Mouse (Mus musculus) left cerebral cortex, adult 9 months (tissue): Measurements from ENCODE around the gene Phldb2.

ENCODE experiments used
- DNase-seq, 2 experiments: peaks; one replicate each; pipeline ENCODE4 v3.0.0; 2022; ENCODE audit warnings: low spot score in 2 of 2

The Phldb2 gene

DNA sequence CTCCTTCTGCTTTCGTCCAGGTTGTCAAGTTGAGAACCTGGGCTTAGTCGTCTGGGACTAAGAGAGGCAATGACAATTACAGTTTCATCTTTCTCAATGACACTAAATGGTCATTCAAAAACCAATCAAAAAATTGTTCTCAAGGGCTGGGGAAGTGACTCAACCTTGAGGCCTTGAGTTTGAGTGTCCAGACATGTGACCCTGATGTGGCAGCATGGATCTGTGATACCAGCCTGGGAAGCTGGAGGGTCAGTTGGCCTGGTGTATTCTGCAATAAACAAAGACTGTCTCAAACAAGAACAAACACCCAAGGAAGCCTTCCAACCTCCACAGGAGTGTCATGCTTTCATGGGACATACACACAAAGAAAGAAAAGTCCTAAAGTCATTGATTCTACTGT, 160.6 kb downstream of the Phldb2 start:
- DNase-seq: no peak

DNA sequence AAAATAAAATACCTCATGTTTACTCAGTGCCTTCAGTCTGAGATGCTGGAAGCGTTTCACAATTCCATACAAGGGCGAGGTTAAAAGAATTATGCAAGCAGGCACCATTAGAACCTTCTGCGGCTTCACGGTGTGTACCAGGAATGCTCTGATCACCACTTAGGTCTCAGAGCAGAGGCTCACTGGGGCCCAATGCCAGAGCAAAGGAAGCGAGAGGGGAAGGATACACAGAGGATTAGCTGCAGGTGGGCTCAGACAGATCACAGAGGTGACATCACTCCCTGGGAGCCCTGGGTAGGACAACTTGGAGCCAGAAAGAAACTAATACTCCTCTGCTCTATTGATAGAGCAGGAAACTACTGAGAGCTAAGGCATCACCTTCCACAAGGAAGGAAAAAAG, 162.1 kb downstream of the Phldb2 start:
- DNase-seq: no peak

GRCm38 (mm10) chr16:45789311-45789710, 164.1 kb downstream of the Phldb2 start:
- no peak for DNase-seq

GRCm38 (mm10) chr16:45787650-45788049, 165.7 kb downstream of the Phldb2 start:
- no peak for DNase-seq

- no peak for DNase-seq
Observed at GRCm38 (mm10) chr16:45786639-45787038, 166.8 kb downstream of the Phldb2 start.

- DNase-seq: no peak
Observed at GRCm38 (mm10) chr16:45780001-45780400, 173.4 kb downstream of the Phldb2 start.

- no peak for DNase-seq
Observed at GRCm38 (mm10) chr16:45774813-45775212, 178.6 kb downstream of the Phldb2 start.

- DNase-seq: no peak
Observed at GRCm38 (mm10) chr16:45770914-45771313, 182.5 kb downstream of the Phldb2 start.

DNA sequence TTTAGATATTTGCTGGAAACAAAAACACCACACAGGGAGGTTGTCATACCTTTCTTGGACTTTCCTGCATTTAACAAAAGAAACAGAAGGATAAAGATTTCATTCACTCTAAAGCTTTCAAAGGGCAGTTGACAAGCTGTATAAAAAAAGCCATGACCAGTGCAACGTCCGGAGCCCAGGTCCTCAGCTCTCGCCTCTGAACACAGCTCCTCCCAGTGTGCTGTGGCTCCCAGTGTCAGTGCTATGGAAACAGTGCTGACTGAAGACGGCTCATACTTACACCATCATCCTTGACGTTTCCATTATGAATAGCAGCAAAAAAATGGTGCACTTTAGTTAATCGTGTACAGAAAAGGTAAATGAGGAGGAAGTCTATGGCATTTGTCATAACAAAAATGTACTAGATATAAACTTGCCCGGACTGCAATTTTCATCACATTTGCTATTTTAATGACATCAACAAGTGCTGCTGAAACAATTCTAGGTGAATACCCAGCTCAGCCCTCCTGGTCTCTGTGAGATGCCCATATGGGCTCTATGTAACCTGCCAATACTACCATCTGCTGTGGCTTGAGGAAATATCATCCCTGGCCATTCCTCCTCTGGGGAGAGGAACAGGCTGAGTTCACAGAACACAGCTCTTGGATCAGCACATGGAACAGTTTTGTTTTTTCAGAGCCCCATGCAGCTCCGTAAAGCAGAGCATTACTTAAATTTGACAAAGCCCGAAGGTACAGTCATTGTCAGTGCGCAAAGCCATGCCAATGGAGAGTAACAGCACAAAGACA, 185.4 kb downstream of the Phldb2 start:
- DNase-seq: no peak

DNA sequence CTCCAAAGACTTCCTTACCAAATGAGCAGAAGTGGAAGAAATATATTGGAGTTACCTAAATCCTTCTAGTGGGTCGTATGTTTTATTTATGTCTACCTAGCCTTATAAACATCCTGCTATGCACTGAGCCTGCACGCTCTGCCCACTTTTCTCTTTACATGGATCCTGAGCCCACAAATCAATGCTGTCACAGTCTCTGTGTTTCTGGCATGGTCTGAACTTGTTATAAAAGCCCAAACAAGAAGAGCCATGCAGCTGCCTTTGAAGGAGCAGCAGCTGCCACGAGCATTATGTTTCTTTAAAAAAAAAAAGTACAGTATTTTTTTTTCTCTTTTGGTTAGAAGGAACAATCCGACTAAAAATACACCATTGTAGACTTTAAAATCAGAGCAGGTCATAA, 186.0 kb downstream of the Phldb2 start:
- DNase-seq: no peak

DNA sequence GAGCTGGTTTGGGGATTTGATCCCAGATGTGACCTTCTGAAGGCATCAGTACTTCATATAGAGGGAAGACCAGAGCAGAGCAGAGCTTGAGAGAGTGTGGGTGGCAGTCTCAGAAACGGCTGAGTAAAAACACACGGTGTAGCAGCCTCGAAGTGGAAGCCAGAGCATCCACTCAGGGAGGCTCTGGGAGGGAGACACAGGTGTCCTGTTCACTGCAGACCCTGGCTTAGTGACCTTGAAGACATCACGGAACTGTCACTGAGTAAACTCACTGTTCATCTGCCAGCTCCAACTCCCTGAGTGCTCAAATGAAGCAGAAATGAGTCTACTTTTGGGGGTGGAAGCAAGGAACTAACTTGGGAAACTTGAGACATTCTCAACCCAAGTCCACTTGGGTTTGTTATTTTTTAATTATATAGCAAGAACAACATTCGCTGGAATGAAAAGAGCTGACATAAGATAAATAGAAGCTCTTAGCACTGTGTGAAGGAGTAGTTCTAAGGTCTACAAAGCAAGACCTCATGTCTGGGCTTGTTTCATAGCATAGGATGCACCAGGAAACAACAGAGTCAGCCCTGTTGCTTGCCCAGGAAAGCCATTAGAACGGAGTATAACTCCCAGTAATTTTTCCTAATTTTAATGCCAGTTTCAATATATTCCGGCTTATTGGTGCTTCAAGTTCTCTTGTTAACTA, 187.4 kb downstream of the Phldb2 start:
- no peak for DNase-seq

- DNase-seq: no peak
Observed at GRCm38 (mm10) chr16:45765102-45765501, 188.3 kb downstream of the Phldb2 start.

DNA sequence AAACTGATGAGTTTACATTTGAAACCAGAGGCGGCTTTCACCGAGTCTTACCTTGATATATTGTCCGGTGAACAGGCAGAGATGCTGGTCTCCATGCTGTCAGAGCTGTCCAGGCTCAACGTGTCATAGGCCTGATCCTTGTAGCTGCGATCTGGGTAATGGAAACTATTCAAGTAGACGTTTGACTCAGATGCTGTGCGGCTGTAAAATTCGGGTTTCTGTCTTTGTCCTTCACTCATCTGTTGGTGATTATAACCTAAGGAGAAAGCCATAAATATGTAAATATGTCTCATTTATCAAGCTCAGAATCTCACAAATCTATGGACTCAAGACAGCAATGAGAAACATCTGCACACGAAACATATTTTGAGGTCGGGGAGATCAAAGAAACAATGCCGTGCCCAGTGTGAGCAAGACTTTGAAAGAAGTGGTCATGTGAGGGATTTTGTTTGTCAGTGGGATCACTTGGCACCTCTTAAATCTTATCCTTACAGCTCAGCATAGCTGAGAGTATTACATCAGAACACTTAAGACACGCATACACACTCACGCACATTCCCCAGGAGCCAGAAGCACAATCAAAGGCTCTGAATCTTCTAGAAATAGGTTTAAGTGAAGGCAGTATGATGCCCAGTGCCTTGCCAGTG, 190.4 kb downstream of the Phldb2 start:
- DNase-seq: no peak

DNA sequence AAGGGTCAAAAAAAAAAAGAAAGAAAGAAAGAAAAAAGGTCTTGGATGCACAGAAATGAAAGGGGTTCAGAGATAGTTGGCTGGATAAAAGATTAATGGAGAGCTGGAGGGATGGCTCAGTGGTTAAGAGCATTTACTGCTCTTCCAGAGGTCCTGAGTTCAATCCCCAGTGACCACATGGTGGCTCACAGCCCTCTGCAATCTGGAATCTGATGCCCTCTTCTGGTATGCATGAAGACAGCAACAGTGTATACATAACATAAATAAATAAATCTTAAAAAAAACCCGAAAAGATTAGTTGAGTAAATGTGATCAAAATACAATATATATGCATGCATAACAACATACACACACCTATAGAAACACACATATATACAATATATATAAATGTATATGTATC, 192.0 kb downstream of the Phldb2 start:
- DNase-seq: no peak

DNA sequence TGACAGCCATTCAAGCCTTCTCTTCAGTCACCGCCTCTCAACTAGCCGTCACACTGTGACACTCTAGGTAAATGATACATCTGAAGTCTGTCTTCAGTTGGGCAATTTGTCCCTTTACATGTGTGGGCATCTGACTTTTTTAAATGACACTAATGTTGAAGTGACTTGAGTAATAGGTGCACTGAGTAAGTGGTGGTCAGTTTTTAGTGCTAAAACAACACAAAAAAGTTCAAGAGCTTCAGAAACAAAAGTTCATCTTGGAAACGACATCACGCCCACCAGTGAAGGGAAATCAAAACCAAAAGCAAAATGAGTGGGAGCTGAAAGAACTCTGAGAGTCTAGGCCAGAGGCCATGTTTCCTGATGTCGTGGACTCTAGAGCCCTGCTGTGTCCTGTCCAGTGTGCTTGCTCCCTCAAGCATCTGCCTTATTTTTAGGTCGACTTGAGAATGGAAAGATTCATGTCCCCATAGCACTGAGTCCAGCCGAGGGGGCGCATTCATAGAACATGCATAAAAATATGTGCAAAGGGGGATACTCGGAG, 194.6 kb downstream of the Phldb2 start:
- DNase-seq: no peak

GRCm38 (mm10) chr16:45757421-45758078, 195.8 kb downstream of the Phldb2 start:
- no peak for DNase-seq

GRCm38 (mm10) chr16:45756855-45757254, 196.5 kb downstream of the Phldb2 start:
- DNase-seq: peak in 1 of 2 experiments; percentile 67

- DNase-seq: no peak
Observed at GRCm38 (mm10) chr16:45743591-45744144, 209.7 kb downstream of the Phldb2 start.

GRCm38 (mm10) chr16:45742615-45743476, 210.6 kb downstream of the Phldb2 start, which contains the start of gene Abhd10:
Abhd10 (minus strand) TSS chr16:45742955.
- peak; percentile 84 to 95 for DNase-seq

- DNase-seq: no peak
Observed at GRCm38 (mm10) chr16:45737880-45738279, 215.5 kb downstream of the Phldb2 start.

- DNase-seq: no peak
Observed at GRCm38 (mm10) chr16:45736724-45737123, 216.7 kb downstream of the Phldb2 start.
